Mouse (Mus musculus) heart, embryonic 11.5 days (tissue): Measurements from ENCODE around the gene Angptl7. TPM values are rescaled to one million over a fixed set of nuclear protein-coding genes. Genes with fewer than 3 reads are reported as not detected.
A peak's percentile ranks its signal among the peaks of the same experiment; 100 is the strongest.

Experiments used
- ATAC-seq: fragments of 200-750 bp; cut with Nextera tagmentation; replicated peaks from 2 replicates; pipeline ENCODE4 v1.8.0; 2017; ENCODE audit warnings: moderate library complexity; ENCODE audit not compliant: insufficient number of reproducible peaks, low FRiP score, low TSS enrichment
- H3K27ac ChIP-seq: fragments of 300-500 bp; sonication (generic); 2 replicates; pipeline ENCODE4 v1.5.1; 2014; ENCODE audit warnings: mild to moderate bottlenecking, low read depth, low read length
- H3K27me3 ChIP-seq: fragments of 300-500 bp; sonication (generic); 2 replicates; pipeline ENCODE4 v1.6.1; 2014; ENCODE audit warnings: mild to moderate bottlenecking, low read length, mixed read lengths; ENCODE audit not compliant: control insufficient read depth, insufficient read depth
- H3K36me3 ChIP-seq: fragments of 300-500 bp; sonication (generic); 2 replicates; pipeline ENCODE4 v1.6.1; 2014; ENCODE audit warnings: mild to moderate bottlenecking, low read length, moderate library complexity, mixed read lengths; ENCODE audit not compliant: control insufficient read depth, insufficient read depth
- H3K4me1 ChIP-seq: fragments of 300-500 bp; sonication (generic); 2 replicates; pipeline ENCODE4 v1.6.1; 2014; ENCODE audit warnings: low read length; ENCODE audit not compliant: control insufficient read depth, insufficient read depth
- H3K4me2 ChIP-seq: fragments of 300-500 bp; sonication (generic); 2 replicates; pipeline ENCODE4 v1.6.1; 2014; ENCODE audit warnings: mild to moderate bottlenecking, moderate library complexity
- H3K4me3 ChIP-seq: fragments of 300-500 bp; sonication (generic); 2 replicates; pipeline ENCODE4 v1.5.1; 2014; ENCODE audit warnings: low read depth, low read length
- H3K9ac ChIP-seq: fragments of 300-500 bp; sonication (generic); 2 replicates; pipeline ENCODE4 v1.6.1; 2014; ENCODE audit warnings: mild to moderate bottlenecking, low read depth, low read length, moderate library complexity
- H3K9me3 ChIP-seq: fragments of 300-500 bp; sonication (generic); replicated peaks from 2 replicates; pipeline ENCODE4 v1.6.1; 2016; ENCODE audit warnings: low read length; ENCODE audit not compliant: control insufficient read depth
- WGBS: fragments of 180-500 bp; shearing (Covaris S2); extraction: QIAGEN DNeasy Blood & Tissue Kit; methylation state at CpG from one replicate; pipeline ENCODE4 v1.1.7; 2014; ENCODE audit not compliant: insufficient replicate concordance; 5-methylcytosine and 5-hydroxymethylcytosine counted together
- polyA plus RNA-seq: library from polyadenylated mRNA; unstranded; fragments of >200 nt; fragmentation: Nextera tagmentation; extraction: Ambion mirVana; gene quantifications from 2 replicates; pipeline ENCODE4 v1.2.1, GENCODE M21; 2014

Gene Angptl7
- polyA plus RNA-seq, 1 experiment from 2014 or later, result 2.9 TPM

DNA sequence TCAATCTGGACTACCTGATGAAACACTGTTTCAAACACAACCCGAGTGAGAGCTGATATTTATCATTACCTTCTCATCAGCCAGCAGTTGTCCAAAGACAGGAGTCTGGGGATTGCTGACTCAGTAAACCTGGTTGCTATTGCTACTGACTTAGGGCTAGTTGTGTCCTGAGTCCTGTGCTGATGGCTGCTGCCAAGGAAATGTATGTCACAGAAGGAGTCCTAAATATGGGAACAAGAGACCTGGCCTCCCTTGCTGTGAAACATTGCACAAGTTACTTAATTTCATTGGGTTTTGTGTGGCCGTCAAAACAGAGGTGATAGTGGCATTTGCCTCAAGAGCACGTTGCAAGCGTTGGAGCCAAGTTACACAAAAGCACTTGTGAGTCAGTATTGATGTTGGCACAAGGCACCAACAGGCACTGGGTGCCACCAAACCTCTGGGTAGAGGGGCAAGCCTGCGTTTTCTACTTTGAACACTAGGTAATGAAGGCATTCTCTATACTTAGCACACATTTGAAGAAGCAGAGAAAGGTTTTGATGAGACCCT, 44.7 kb downstream of the Angptl7 start:
- Histone ChIP-seq H3K27ac (no peak overlapping the region), H3K4me3 (no peak overlapping the region), H3K9ac (no peak overlapping the region), H3K27me3 (no peaks in the 10 kb centered on the region), H3K4me1 (no peaks in the 10 kb centered on the region), H3K4me2 (no peak overlapping the region), H3K9me3 (no peaks in the 10 kb centered on the region), H3K36me3 (peaks cover 50% of the 10 kb centered on the region)
- no peak for ATAC-seq
- 87% methylated on average over 5 of the region's 5 CpGs for WGBS

GRCm38 (mm10) chr4:148453707-148454106, 46.6 kb downstream of the Angptl7 start:
- H3K36me3 ChIP-seq, result peaks cover 39% of the 10 kb centered on the region
- WGBS, result 92% methylated on average over 11 of the region's 11 CpGs

GRCm38 (mm10) chr4:148448853-148449245, 51.4 kb downstream of the Angptl7 start:
- Histone ChIP-seq H3K9me3 (no peaks in the 10 kb centered on the region), H3K4me2 (peak overlapping the region; percentile 63), H3K9ac (peak overlapping the region; percentile 93), H3K27me3 (no peaks in the 10 kb centered on the region), H3K36me3 (peaks cover 9% of the 10 kb centered on the region), H3K4me3 (peak overlapping the region; percentile 96), H3K4me1 (peaks cover 8% of the 10 kb centered on the region), H3K27ac (peak overlapping the region; percentile 54; the same call in 1 of the 2 replicates)
- no peak for ATAC-seq
- WGBS, result under 1% methylated on average over 13 of the region's 15 CpGs

More at GRCm38 (mm10) chr4:148453707-148454106, 46.6 kb downstream of the Angptl7 start:
- Histone ChIP-seq H3K4me2 (no peak overlapping the region), H3K27me3 (no peaks in the 10 kb centered on the region), H3K9me3 (no peaks in the 10 kb centered on the region), H3K9ac (no peak overlapping the region), H3K27ac (no peak overlapping the region), H3K4me1 (peaks cover 4% of the 10 kb centered on the region), H3K4me3 (no peak overlapping the region)
- no peak for ATAC-seq

GRCm38 (mm10) chr4:148448179-148448852, 51.9 kb downstream of the Angptl7 start, which contains the start of gene Mtor:
Mtor (plus strand) TSS chr4:148448611.
- Histone ChIP-seq H3K4me3 (peak within 1 kb of the TSS; percentile 96), H3K36me3 (peaks cover 9% of the 10 kb centered on the region), H3K9ac (peak within 1 kb of the TSS; percentile 93), H3K9me3 (no peaks in the 10 kb centered on the region), H3K4me2 (peak within 1 kb of the TSS; percentile 63), H3K27ac (peak within 1 kb of the TSS; percentile 54), H3K4me1 (peaks cover 13% of the 10 kb centered on the region), H3K27me3 (no peaks in the 10 kb centered on the region)
- ATAC-seq, result peak; percentile 93
- WGBS, result under 1% methylated on average over 52 of the region's 56 CpGs

Other genes with a start within 250 kb of the Angptl7 start
- gene Disp3, start 212.5 kb downstream of the Angptl7 start, polyA plus RNA-seq, result 0.06 TPM in 1 of 2 replicates, not detected in the other
- gene Ubiad1, start 55.7 kb downstream of the Angptl7 start, polyA plus RNA-seq, result 14.7 and 16.2 TPM in 2 replicates
- gene Mtor, start 51.8 kb downstream of the Angptl7 start, polyA plus RNA-seq, result 18.9 and 23.6 TPM in 2 replicates
- gene Exosc10, start 58.0 kb upstream of the Angptl7 start, polyA plus RNA-seq, result 75.0 and 79.4 TPM in 2 replicates
- gene Srm, start 91.0 kb upstream of the Angptl7 start, polyA plus RNA-seq, result 129 and 155 TPM in 2 replicates
- 0.37 TPM in 1 of 2 replicates, not detected in the other for gene Masp2, start 102.1 kb upstream of the Angptl7 start, polyA plus RNA-seq
- gene Tardbp, start 126.6 kb upstream of the Angptl7 start, polyA plus RNA-seq, result 118 and 135 TPM in 2 replicates
- 0.19 and 0.27 TPM in 2 replicates for gene Gm572, start 142.9 kb upstream of the Angptl7 start, polyA plus RNA-seq